Mouse (Mus musculus) E14TG2a.4 (cell line): ENCODE results near the gene Hrasls.

Source experiments
- H3K27me3 ChIP-seq: 2 replicates; pipeline ENCODE4 v1.6.1; 2014; ENCODE audit warnings: low read length, control low read depth; ENCODE audit not compliant: insufficient read depth
- H3K36me3 ChIP-seq: 2 replicates; pipeline ENCODE4 v1.6.1; 2014; ENCODE audit warnings: low read length, control low read depth; ENCODE audit not compliant: insufficient read depth
- H3K4me1 ChIP-seq: replicated peaks from 2 replicates; pipeline ENCODE4 v1.6.1; 2014; ENCODE audit warnings: low read depth, low read length, control low read depth
- H3K4me3 ChIP-seq: replicated peaks from 2 replicates; pipeline ENCODE4 v1.5.1; 2014; ENCODE audit warnings: mild to moderate bottlenecking, low read length
- H3K9me3 ChIP-seq: 2 replicates; pipeline ENCODE4 v1.6.1; 2014; ENCODE audit warnings: low read length, control low read depth
- CTCF ChIP-seq: conservative IDR thresholded peaks from 2 replicates; pipeline ENCODE4 v1.5.1; 2014; ENCODE audit warnings: low read length
- NANOG ChIP-seq: IDR thresholded peaks from 2 replicates; pipeline ENCODE4 v1.6.1; 2014; ENCODE audit warnings: borderline replicate concordance, low read length, mixed read lengths
- POU5F1 ChIP-seq: IDR thresholded peaks from 2 replicates; pipeline ENCODE4 v1.6.1; 2014; ENCODE audit warnings: low read length, borderline replicate concordance

Hrasls gene

DNA sequence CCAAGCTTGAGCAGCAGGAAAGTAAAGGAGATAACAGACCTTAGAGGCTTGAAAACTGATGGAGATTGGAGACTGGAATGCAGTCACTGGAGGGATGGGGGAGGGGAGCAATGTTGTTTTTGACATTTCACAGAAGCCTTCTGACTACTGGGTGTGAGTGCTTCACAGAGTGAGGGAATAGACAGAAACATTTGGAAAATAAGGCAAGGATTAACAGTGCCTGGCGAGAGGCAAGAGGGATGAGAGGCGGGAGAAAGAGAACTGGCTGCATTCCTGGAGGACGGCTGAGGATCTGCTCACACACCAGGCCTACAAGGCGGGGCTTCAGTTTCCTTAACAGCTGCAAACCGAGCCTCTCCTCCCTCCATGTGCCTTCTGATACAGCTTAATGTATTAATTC lies 11.0 kb upstream of the Hrasls start:
- Histone ChIP-seq H3K36me3 (no peaks in the 10 kb centered on the region), H3K4me3 (no peak overlapping the region), H3K9me3 (no peaks in the 10 kb centered on the region), H3K4me1 (0 out of 2 replicates have a peak, but pooled peaks cover 7% of the 10 kb centered on the region), H3K27me3 (peaks cover 2% of the 10 kb centered on the region; the same call in 1 of the 2 replicates)
- no peak for TF ChIP-seq CTCF
- no peak for TF ChIP-seq NANOG

GRCm38 (mm10) chr16:29201146-29201545 lies 8.3 kb upstream of the Hrasls start:
- Histone ChIP-seq H3K36me3 (no peaks in the 10 kb centered on the region), H3K4me3 (no peak overlapping the region), H3K4me1 (0 out of 2 replicates have a peak, but pooled peaks cover 7% of the 10 kb centered on the region), H3K27me3 (no peaks in the 10 kb centered on the region; the same call in 1 of the 2 replicates), H3K9me3 (no peaks in the 10 kb centered on the region)
- TF ChIP-seq CTCF (no peak), POU5F1 (no peak), NANOG (no peak)

GRCm38 (mm10) chr16:29204875-29205274 lies 4.6 kb upstream of the Hrasls start:
- H3K4me1 ChIP-seq = peaks cover 9% of the 10 kb centered on the region
- TF ChIP-seq POU5F1 = no peak
- no peak for TF ChIP-seq NANOG
- TF ChIP-seq CTCF = no peak
- no peaks in the 10 kb centered on the region; the same call in 1 of the 2 replicates for H3K9me3 ChIP-seq
- no peaks in the 10 kb centered on the region for H3K36me3 ChIP-seq
- H3K27me3 ChIP-seq = peaks cover 23% of the 10 kb centered on the region
- no peak overlapping the region for H3K4me3 ChIP-seq

DNA sequence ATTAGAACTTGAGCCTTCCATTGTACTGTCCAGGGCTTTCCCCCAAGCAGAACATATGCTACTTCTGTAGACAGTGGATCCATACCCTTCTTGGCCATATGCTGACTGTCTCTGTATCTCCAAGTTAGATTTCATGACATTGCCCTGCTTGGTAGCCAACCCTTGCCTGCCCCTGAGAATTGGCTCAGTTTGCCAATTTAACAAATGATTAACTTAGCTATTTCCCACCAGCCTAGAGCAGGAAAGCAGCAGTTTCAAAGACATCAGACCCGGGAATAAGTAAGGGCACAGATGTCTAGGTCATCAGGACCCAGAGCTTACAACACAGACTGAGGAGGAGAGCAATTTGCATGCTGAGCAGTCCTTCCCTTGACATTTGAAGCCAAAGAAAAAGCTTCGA lies 3.9 kb upstream of the Hrasls start:
- H3K4me3 ChIP-seq = no peak overlapping the region
- TF ChIP-seq POU5F1 (no peak), CTCF (no peak), NANOG (no peak)
- H3K27me3 ChIP-seq = peaks cover 30% of the 10 kb centered on the region
- H3K9me3 ChIP-seq = no peaks in the 10 kb centered on the region; the same call in 1 of the 2 replicates
- H3K36me3 ChIP-seq = no peaks in the 10 kb centered on the region
- peaks cover 13% of the 10 kb centered on the region for H3K4me1 ChIP-seq

DNA sequence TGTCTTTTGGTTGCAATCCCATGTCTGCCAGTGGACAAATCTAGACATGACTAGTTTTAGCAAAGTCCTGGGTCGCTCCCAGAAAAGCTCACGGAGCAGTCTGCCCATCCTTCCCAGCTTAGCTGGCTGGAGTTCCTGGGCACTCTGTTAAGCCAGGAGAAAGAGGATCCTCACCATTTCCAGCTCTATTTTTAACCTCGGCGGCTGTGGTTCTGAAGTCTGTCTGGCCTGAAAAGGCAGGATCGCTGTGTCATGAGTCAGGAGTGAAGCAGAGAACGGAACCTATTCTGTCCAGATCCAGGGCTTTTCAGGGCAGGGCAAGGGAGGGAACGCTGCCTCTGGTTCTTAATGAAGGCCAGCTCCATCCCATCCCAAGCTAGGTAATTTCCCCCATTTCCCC lies 654 bp upstream of the Hrasls start:
- Histone ChIP-seq H3K36me3 (no peaks in the 10 kb centered on the region), H3K4me3 (no peak overlapping the region), H3K27me3 (peaks cover 43% of the 10 kb centered on the region), H3K9me3 (no peaks in the 10 kb centered on the region; the same call in 1 of the 2 replicates), H3K4me1 (peaks cover 13% of the 10 kb centered on the region)
- TF ChIP-seq CTCF (no peak), POU5F1 (no peak), NANOG (no peak)

GRCm38 (mm10) chr16:29216395-29217295 lies 7.2 kb downstream of the Hrasls start:
- no peak for TF ChIP-seq NANOG
- TF ChIP-seq CTCF = no peak
- no peak for TF ChIP-seq POU5F1
- Histone ChIP-seq H3K9me3 (no peaks in the 10 kb centered on the region), H3K27me3 (peaks cover 2% of the 10 kb centered on the region)

GRCm38 (mm10) chr16:29235951-29236350 lies 26.5 kb downstream of the Hrasls start:
- no peaks in the 10 kb centered on the region for H3K27me3 ChIP-seq
- no peaks in the 10 kb centered on the region for H3K4me1 ChIP-seq
- H3K36me3 ChIP-seq = no peaks in the 10 kb centered on the region
- H3K4me3 ChIP-seq = no peak overlapping the region
- TF ChIP-seq POU5F1 (no peak), CTCF (no peak), NANOG (no peak)
- H3K9me3 ChIP-seq = no peaks in the 10 kb centered on the region

More at GRCm38 (mm10) chr16:29216395-29217295, 7.2 kb downstream of the Hrasls start:
- H3K4me1 ChIP-seq = no peaks in the 10 kb centered on the region
- no peak overlapping the region for H3K4me3 ChIP-seq
- no peaks in the 10 kb centered on the region for H3K36me3 ChIP-seq

DNA sequence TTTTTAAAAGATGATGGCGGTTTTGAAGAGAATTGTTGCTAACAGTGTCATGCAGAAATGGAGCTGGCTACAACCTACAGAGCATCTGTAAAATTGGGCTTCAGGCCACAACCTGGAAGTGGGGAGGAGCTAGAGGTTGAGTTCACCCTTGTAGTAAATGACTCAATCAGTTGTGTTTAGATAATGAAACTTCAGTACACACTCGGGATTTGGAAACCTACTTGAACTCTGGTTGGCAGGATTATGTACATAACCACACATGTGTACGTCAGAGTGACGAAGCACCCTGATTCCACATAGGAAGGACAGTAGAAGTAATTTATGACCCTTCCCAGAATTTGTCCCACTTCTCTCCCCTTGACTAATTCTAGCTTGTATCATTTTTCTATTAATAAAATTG lies 44.8 kb downstream of the Hrasls start:
- no peak for TF ChIP-seq CTCF
- no peak for TF ChIP-seq POU5F1
- no peak for TF ChIP-seq NANOG

More for the DNA sequence above, 44.8 kb downstream of the Hrasls start:
- Histone ChIP-seq H3K27me3 (no peaks in the 10 kb centered on the region), H3K36me3 (no peaks in the 10 kb centered on the region), H3K4me3 (no peak overlapping the region), H3K9me3 (peaks cover 31% of the 10 kb centered on the region), H3K4me1 (no peaks in the 10 kb centered on the region)
